Mouse (Mus musculus) limb, embryonic 14.5 days (tissue): ENCODE data around the gene Ak9. TPM values are rescaled to one million over a fixed set of nuclear protein-coding genes. Genes with fewer than 3 reads are reported as not detected.

ENCODE experiments used
- ATAC-seq: fragments of 200-750 bp; cut with Nextera tagmentation; 2 replicates; pipeline ENCODE4 v1.8.0; 2017; ENCODE audit warnings: low read depth, moderate number of reproducible peaks, moderate TSS enrichment; ENCODE audit not compliant: low FRiP score
- DNase-seq: peaks from one replicate; pipeline ENCODE4 v3.0.0-alpha.2; 2015; ENCODE audit warnings: low spot score
- H3K27ac ChIP-seq: fragments of 300-500 bp; sonication (generic); replicated peaks from 2 replicates; pipeline ENCODE4 v1.5.1; 2014; ENCODE audit warnings: low read depth, mild to moderate bottlenecking, low read length, moderate library complexity, mixed read lengths
- H3K27me3 ChIP-seq: fragments of 300-500 bp; sonication (generic); 2 replicates; pipeline ENCODE4 v1.6.1; 2014; ENCODE audit warnings: low read length, mixed read lengths; ENCODE audit not compliant: control insufficient read depth, insufficient read depth
- H3K36me3 ChIP-seq: fragments of 300-500 bp; sonication (generic); 2 replicates; pipeline ENCODE4 v1.6.1; 2014; ENCODE audit warnings: mild to moderate bottlenecking, low read length, moderate library complexity, mixed read lengths; ENCODE audit not compliant: control insufficient read depth, insufficient read depth
- H3K4me1 ChIP-seq: fragments of 300-500 bp; sonication (generic); 2 replicates; pipeline ENCODE4 v1.6.1; 2014; ENCODE audit warnings: antibody characterized with exemption, low read length, mixed read lengths; ENCODE audit not compliant: control insufficient read depth, insufficient read depth
- H3K4me2 ChIP-seq: fragments of 300-500 bp; sonication (generic); replicated peaks from 2 replicates; pipeline ENCODE4 v1.6.1; 2014; ENCODE audit warnings: low read depth, mild to moderate bottlenecking, low read length, moderate library complexity; ENCODE audit not compliant: severe bottlenecking
- H3K4me3 ChIP-seq: fragments of 300-500 bp; sonication (generic); replicated peaks from 2 replicates; pipeline ENCODE4 v1.5.1; 2014; ENCODE audit warnings: low read length
- H3K9ac ChIP-seq: fragments of 300-500 bp; sonication (generic); 2 replicates; pipeline ENCODE4 v1.6.1; 2014; ENCODE audit warnings: mild to moderate bottlenecking, low read depth, low read length, moderate library complexity; ENCODE audit not compliant: severe bottlenecking
- H3K9me3 ChIP-seq: fragments of 300-500 bp; sonication (generic); 2 replicates; pipeline ENCODE4 v1.6.1; 2016; ENCODE audit warnings: low read length; ENCODE audit not compliant: control insufficient read depth
- POLR2A ChIP-seq: fragments of 200-500 bp; IDR thresholded peaks from 2 replicates; pipeline ENCODE4 v1.8.0; 2012; ENCODE audit warnings: inconsistent platforms, mild to moderate bottlenecking, moderate library complexity, borderline replicate concordance; ENCODE audit not compliant: insufficient read depth, insufficient read length; ENCODE audit errors: extremely low read depth
- WGBS: fragments of 180-500 bp; shearing (Covaris S2); extraction: QIAGEN DNeasy Blood & Tissue Kit; methylation state at CpG from one replicate; pipeline ENCODE4 v1.1.7; 2014; 5-methylcytosine and 5-hydroxymethylcytosine counted together
- polyA plus RNA-seq, 2 experiments: library from polyadenylated mRNA; depleted of rRNA in 1 of 2; stranded (reverse) in 1 of 2; unstranded in 1 of 2; fragments of >200 nt; fragmentation: Nextera tagmentation in 1 of 2; extraction: Ambion mirVana in 1 of 2; gene quantifications; 2 replicates each; pipeline versions ENCODE4 v1.2.1 to v1.2.3; 2012 to 2014

Ak9 gene
- polyA plus RNA-seq, 2 experiments = 0.01 TPM; not detected in 1

- Histone ChIP-seq H3K36me3 (peaks cover 16% of the 10 kb centered on the region), H3K4me1 (0 out of 2 replicates have a peak, but pooled peaks cover 5% of the 10 kb centered on the region), H3K9me3 (no peaks in the 10 kb centered on the region), H3K9ac (no peak overlapping the region), H3K4me2 (no peak overlapping the region), H3K4me3 (no peak overlapping the region), H3K27ac (no peak overlapping the region), H3K27me3 (no peaks in the 10 kb centered on the region)
- WGBS = 72% methylated on average over 1 of the region's 1 CpGs
- DNase-seq (no peak), ATAC-seq (no peak)
- TF ChIP-seq POLR2A = no peak
These were observed 144.4 kb downstream of the Ak9 start for GRCm38 (mm10) chr10:41448216-41448615.

DNA sequence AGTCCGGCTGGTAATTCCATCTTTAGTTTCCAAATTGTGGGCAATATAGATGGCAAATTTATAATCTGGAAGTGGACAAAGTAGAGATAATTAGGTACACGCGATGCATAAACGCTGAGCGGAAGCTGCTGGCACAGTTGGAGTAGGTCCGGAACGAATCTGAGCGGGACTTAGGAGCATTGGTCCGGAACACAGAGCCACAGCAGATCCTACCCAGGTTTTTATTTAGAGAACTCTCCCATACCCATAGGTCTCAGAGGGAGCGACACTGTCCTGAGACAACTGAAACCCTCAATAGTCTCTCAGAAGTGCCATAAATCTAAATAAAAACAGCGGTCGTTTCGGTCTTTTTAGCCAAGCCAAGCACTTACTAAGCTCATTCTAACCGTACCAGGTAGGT lies 145.9 kb downstream of the Ak9 start:
- Histone ChIP-seq H3K4me2 (peak overlapping the region; percentile 72), H3K4me3 (peak overlapping the region; percentile 78), H3K27ac (peak overlapping the region; percentile 59), H3K4me1 (0 out of 2 replicates have a peak, but pooled peaks cover 5% of the 10 kb centered on the region), H3K9me3 (no peaks in the 10 kb centered on the region), H3K27me3 (no peaks in the 10 kb centered on the region), H3K36me3 (peaks cover 26% of the 10 kb centered on the region), H3K9ac (peak overlapping the region; percentile 62)
- no peak for TF ChIP-seq POLR2A
- DNase-seq (peak; percentile 16), ATAC-seq (peak; percentile 45)
- 14% methylated on average over 14 of the region's 14 CpGs for WGBS

GRCm38 (mm10) chr10:41450137-41450670 lies 146.4 kb downstream of the Ak9 start, which contains the start of gene Zbtb24:
Zbtb24 (plus strand) TSS chr10:41450383.
- TF ChIP-seq POLR2A = peak; percentile 96; the same call in 1 of the 2 replicates
- H3K36me3 ChIP-seq = peaks cover 29% of the 10 kb centered on the region
- no peaks in the 10 kb centered on the region for H3K9me3 ChIP-seq
- peak within 1 kb of the TSS; percentile 78 for H3K4me3 ChIP-seq
- DNase-seq (peak; percentile 97), ATAC-seq (peak; percentile 95)
- no peaks in the 10 kb centered on the region for H3K27me3 ChIP-seq
- H3K9ac ChIP-seq = peak within 1 kb of the TSS; percentile 62
- peak within 1 kb of the TSS; percentile 72 for H3K4me2 ChIP-seq
- H3K27ac ChIP-seq = peak within 1 kb of the TSS; percentile 59
- under 1% methylated on average over 49 of the region's 49 CpGs for WGBS
- 0 out of 2 replicates have a peak, but pooled peaks cover 5% of the 10 kb centered on the region for H3K4me1 ChIP-seq

- H3K27me3 ChIP-seq = no peaks in the 10 kb centered on the region
- H3K4me3 ChIP-seq = peak overlapping the region; percentile 78
- TF ChIP-seq POLR2A = no peak
- H3K27ac ChIP-seq = no peak overlapping the region; the same call in 1 of the 2 replicates
- 0 out of 2 replicates have a peak, but pooled peaks cover 5% of the 10 kb centered on the region for H3K4me1 ChIP-seq
- no peaks in the 10 kb centered on the region for H3K9me3 ChIP-seq
- ATAC-seq (0 out of 2 replicates have a peak, but pooled peaks have one; percentile 13), DNase-seq (no peak)
- H3K4me2 ChIP-seq = peak overlapping the region; percentile 72
- WGBS = 54% methylated on average over 18 of the region's 18 CpGs
- peak overlapping the region; percentile 62 for H3K9ac ChIP-seq
- H3K36me3 ChIP-seq = peaks cover 35% of the 10 kb centered on the region
These were observed 147.2 kb downstream of the Ak9 start for GRCm38 (mm10) chr10:41450780-41451522.

DNA sequence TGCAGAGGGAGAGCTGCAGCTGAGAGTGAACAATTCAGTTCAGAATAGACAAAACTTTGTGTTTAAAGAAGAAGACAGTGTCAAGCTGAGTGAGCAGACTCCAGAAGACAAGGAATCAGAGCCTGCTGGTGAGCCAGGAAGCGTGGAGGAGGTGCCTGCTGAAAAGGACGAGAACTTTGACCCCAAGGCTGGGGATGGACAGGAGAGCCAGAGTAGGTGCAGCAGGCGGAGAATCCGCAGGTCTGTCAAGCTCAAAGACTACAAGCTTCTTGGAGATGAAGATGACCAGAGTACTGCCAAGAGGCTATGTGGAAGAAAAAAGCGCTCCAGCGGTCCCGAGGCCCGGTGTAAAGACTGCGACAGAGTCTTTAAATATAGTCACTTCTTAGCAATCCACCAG lies 147.9 kb downstream of the Ak9 start:
- no peak overlapping the region for H3K4me2 ChIP-seq
- H3K27me3 ChIP-seq = no peaks in the 10 kb centered on the region
- no peak for TF ChIP-seq POLR2A
- DNase-seq (no peak), ATAC-seq (no peak)
- no peak overlapping the region for H3K27ac ChIP-seq
- whole genome bisulfite sequencing = 95% methylated on average over 9 of the region's 9 CpGs
- no peak overlapping the region for H3K9ac ChIP-seq
- no peak overlapping the region for H3K4me3 ChIP-seq
- H3K4me1 ChIP-seq = 0 out of 2 replicates have a peak, but pooled peaks cover 5% of the 10 kb centered on the region
- peaks cover 41% of the 10 kb centered on the region for H3K36me3 ChIP-seq
- no peaks in the 10 kb centered on the region for H3K9me3 ChIP-seq
